Mouse (Mus musculus) ovary, postnatal 14 days (tissue): Measurements from ENCODE around the gene Gm6710.
"Not testable (repeated sequence)": the region's sequence is repeated elsewhere in the genome, so short reads cannot be mapped to it uniquely, and the experiment has no call there.

Experiments used
- DNase-seq: peaks from one replicate; pipeline ENCODE4 v3.0.0; 2022; ENCODE audit warnings: low spot score

The Gm6710 gene

GRCm38 (mm10) chr2:175869024-175869423 is at the start of gene Gm6710:
Gene Gm6710 (plus strand): TSS chr2:175869219.
- DNase-seq, result not testable (repeated sequence)
